8 mouse cellular contexts compared by ENCODE assay signal in the genomic region with DNA sequence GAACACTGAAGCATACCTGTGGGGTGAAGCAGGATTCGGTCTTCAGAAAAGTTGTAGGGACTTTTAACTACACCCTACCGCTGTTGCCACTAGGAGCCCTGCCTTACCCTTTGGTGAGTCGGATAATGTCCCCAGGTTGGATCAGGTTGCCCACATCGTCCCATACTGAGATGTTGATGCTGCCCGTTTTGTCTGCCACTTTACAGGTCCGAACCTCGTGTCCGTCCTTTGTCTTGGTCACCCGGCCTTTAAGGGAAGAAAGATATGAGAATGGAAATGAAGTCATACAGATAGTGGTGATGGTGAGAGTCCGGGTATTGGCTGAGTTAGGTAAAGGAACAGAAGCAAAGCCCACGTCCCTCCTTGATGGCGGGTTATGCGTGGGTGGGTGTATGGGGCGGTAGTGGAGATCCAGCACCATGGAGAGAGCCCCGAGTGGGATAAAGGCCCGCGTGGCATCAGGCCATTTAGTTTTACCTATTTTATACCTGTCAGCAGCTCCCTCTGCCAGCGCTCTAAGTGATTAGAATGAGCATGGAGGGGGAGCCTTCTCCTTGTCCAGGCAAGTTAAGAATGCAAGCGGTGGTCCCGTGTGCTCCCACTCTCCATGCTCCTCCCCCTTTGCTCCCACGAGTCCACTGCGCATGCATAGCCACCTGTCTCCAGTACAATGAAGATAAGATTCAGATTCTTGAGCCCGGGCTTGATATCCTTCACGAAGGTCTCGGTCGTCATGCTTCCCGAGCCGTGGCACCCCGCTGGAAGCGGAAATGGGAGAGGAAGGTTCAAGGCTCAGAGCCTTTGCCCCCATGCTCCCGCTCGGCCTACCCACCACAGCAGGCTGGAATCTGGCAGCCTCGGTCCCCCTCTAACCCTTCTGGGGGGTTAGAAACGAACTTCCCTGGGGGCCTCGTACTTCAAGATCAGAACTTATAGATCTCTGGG. TPM values are rescaled to one million over a fixed set of nuclear protein-coding genes. Genes with fewer than 3 reads are reported as not detected.
DNase-seq lines count a peak whose midpoint lies in the region; ATAC-seq lines count a peak whose summit lies in the region.

No protein-coding gene starts in this region.

- WGBS in hindbrain, embryonic 15.5 days, result 18% methylated on average over 35 of the region's 35 CpGs
- 21% methylated on average over 35 of the region's 35 CpGs for WGBS in limb, embryonic 11.5 days
- 18% methylated on average over 35 of the region's 35 CpGs for WGBS in midbrain, embryonic 15.5 days

- H3K9ac ChIP-seq in hindbrain, embryonic 15.5 days, result peak overlapping the region; percentile 73
- H3K9ac ChIP-seq in limb, embryonic 11.5 days (ENCODE audit: low read length), result peak overlapping the region; percentile 68
- H3K9ac ChIP-seq in midbrain, embryonic 15.5 days, result peak overlapping the region; percentile 64

- peaks cover 44% of the 10 kb centered on the region for H3K4me1 ChIP-seq in hindbrain, embryonic 15.5 days (replicated peaks)
- peaks cover 15% of the 10 kb centered on the region for H3K4me1 ChIP-seq in limb, embryonic 11.5 days (ENCODE audit: control insufficient read depth, insufficient read depth, low read length)
- H3K4me1 ChIP-seq in midbrain, embryonic 15.5 days, result peaks cover 43% of the 10 kb centered on the region

- peak overlapping the region; percentile 92 for H3K4me3 ChIP-seq in hindbrain, embryonic 15.5 days
- peak overlapping the region; percentile 62 for H3K4me3 ChIP-seq in limb, embryonic 11.5 days (ENCODE audit: low read depth, low read length)
- peak overlapping the region; percentile 99 for H3K4me3 ChIP-seq in midbrain, embryonic 15.5 days

- no peaks in the 10 kb centered on the region for H3K9me3 ChIP-seq in hindbrain, embryonic 15.5 days
- H3K9me3 ChIP-seq in limb, embryonic 11.5 days (ENCODE audit: control insufficient read depth, low read length), result no peaks in the 10 kb centered on the region
- H3K9me3 ChIP-seq in midbrain, embryonic 15.5 days, result no peaks in the 10 kb centered on the region

- peak overlapping the region; percentile 92 for H3K27ac ChIP-seq in hindbrain, embryonic 15.5 days (replicated peaks)
- H3K27ac ChIP-seq in limb, embryonic 11.5 days (replicated peaks; ENCODE audit: low read depth, low read length), result no peak overlapping the region
- H3K27ac ChIP-seq in midbrain, embryonic 15.5 days, result peak overlapping the region; percentile 85

- DNase-seq in cerebellum, adult 11-12 months, result peak; percentile 72
- no peak for DNase-seq in cerebellum, adult 11 months
- DNase-seq in A20 (ENCODE audit: low read depth, low spot score), result peak; percentile 14
- peak; percentile 39 to 44 for DNase-seq in cerebellum, postnatal 36 days
- peak; percentile 35 for DNase-seq in limb, embryonic 11.5 days (ENCODE audit: low spot score)
- peak; percentile 59 for DNase-seq in thymus, postnatal 14 days

- H3K27me3 ChIP-seq in hindbrain, embryonic 15.5 days, result no peaks in the 10 kb centered on the region
- no peaks in the 10 kb centered on the region for H3K27me3 ChIP-seq in limb, embryonic 11.5 days (ENCODE audit: control insufficient read depth, insufficient read depth, low read length)
- H3K27me3 ChIP-seq in midbrain, embryonic 15.5 days (replicated peaks), result no peaks in the 10 kb centered on the region

- peaks cover 14% of the 10 kb centered on the region for H3K36me3 ChIP-seq in hindbrain, embryonic 15.5 days
- H3K36me3 ChIP-seq in limb, embryonic 11.5 days (ENCODE audit: control insufficient read depth, insufficient read depth, low read length), result peaks cover 3% of the 10 kb centered on the region; the same call in 1 of the 2 replicates
- peaks cover 5% of the 10 kb centered on the region; the same call in 1 of the 2 replicates for H3K36me3 ChIP-seq in midbrain, embryonic 15.5 days (replicated peaks)

- ATAC-seq in hindbrain, embryonic 15.5 days (ENCODE audit: low FRiP score, low read depth), result peak; percentile 6; the same call in 1 of the 2 replicates
- no peak for ATAC-seq in limb, embryonic 11.5 days (ENCODE audit: insufficient number of reproducible peaks, low FRiP score, low TSS enrichment, low read depth)
- peak; percentile 45 for ATAC-seq in midbrain, embryonic 15.5 days (replicated peaks)

- H3K4me2 ChIP-seq in hindbrain, embryonic 15.5 days, result peak overlapping the region; percentile 95
- H3K4me2 ChIP-seq in limb, embryonic 11.5 days (ENCODE audit: low read depth, severe bottlenecking), result peak overlapping the region; percentile 85
- H3K4me2 ChIP-seq in midbrain, embryonic 15.5 days, result peak overlapping the region; percentile 92

RNA-seq across cellular contexts. Expression of a gene that starts 2.4 kb away (rescaled TPM):
- polyA plus RNA-seq in hindbrain, embryonic 15.5 days (2015; fragmentation: Nextera tagmentation; extraction: Ambion mirVana), result 137 and 141 TPM in 2 replicates
- polyA plus RNA-seq in limb, embryonic 11.5 days (2014; fragmentation: Nextera tagmentation; extraction: Ambion mirVana), result 89.9 and 91.8 TPM in 2 replicates
- polyA plus RNA-seq in midbrain, embryonic 15.5 days (2015; fragmentation: Nextera tagmentation; extraction: Ambion mirVana), result 146 and 147 TPM in 2 replicates

RNA-seq across cellular contexts. Expression of a gene that starts 2.6 kb away (rescaled TPM):
- polyA plus RNA-seq in hindbrain, embryonic 15.5 days (2015; fragmentation: Nextera tagmentation; extraction: Ambion mirVana), result 91.3 and 92.4 TPM in 2 replicates
- 34.3 and 34.6 TPM in 2 replicates for polyA plus RNA-seq in limb, embryonic 11.5 days (2014; fragmentation: Nextera tagmentation; extraction: Ambion mirVana)
- 105 and 107 TPM in 2 replicates for polyA plus RNA-seq in midbrain, embryonic 15.5 days (2015; fragmentation: Nextera tagmentation; extraction: Ambion mirVana)

RNA-seq across cellular contexts. Expression of a gene that starts 7.8 kb away (rescaled TPM):
- 0.21 and 0.83 TPM in 2 replicates for polyA plus RNA-seq in hindbrain, embryonic 15.5 days (2015; fragmentation: Nextera tagmentation; extraction: Ambion mirVana)
- 0.07 and 0.20 TPM in 2 replicates for polyA plus RNA-seq in limb, embryonic 11.5 days (2014; fragmentation: Nextera tagmentation; extraction: Ambion mirVana)
- polyA plus RNA-seq in midbrain, embryonic 15.5 days (2015; fragmentation: Nextera tagmentation; extraction: Ambion mirVana), result not detected in 2 replicates

RNA-seq across cellular contexts. Expression of a gene that starts 31.9 kb away (rescaled TPM):
- 10.9 and 13.8 TPM in 2 replicates for polyA plus RNA-seq in hindbrain, embryonic 15.5 days (2015; fragmentation: Nextera tagmentation; extraction: Ambion mirVana)
- polyA plus RNA-seq in limb, embryonic 11.5 days (2014; fragmentation: Nextera tagmentation; extraction: Ambion mirVana), result 12.0 and 12.8 TPM in 2 replicates
- polyA plus RNA-seq in midbrain, embryonic 15.5 days (2015; fragmentation: Nextera tagmentation; extraction: Ambion mirVana), result 15.0 and 15.6 TPM in 2 replicates

RNA-seq across cellular contexts. Expression of a gene that starts 40.1 kb away (rescaled TPM):
- polyA plus RNA-seq in hindbrain, embryonic 15.5 days (2015; fragmentation: Nextera tagmentation; extraction: Ambion mirVana), result 38.7 and 41.9 TPM in 2 replicates
- 8.5 and 11.0 TPM in 2 replicates for polyA plus RNA-seq in limb, embryonic 11.5 days (2014; fragmentation: Nextera tagmentation; extraction: Ambion mirVana)
- polyA plus RNA-seq in midbrain, embryonic 15.5 days (2015; fragmentation: Nextera tagmentation; extraction: Ambion mirVana), result 42.6 and 44.2 TPM in 2 replicates
